Mouse (Mus musculus) forebrain, embryonic 15.5 days (tissue): Measurements from ENCODE around the gene Hist1h4j. TPM values are rescaled to one million over a fixed set of nuclear protein-coding genes. Genes with fewer than 3 reads are reported as not detected.
"Not testable (repeated sequence)": the region's sequence is repeated elsewhere in the genome, so short reads cannot be mapped to it uniquely, and the experiment has no call there.

Experiments used
- ATAC-seq: fragments of 200-750 bp; cut with Nextera tagmentation; replicated peaks from 2 replicates; pipeline ENCODE4 v1.8.0; 2017; ENCODE audit warnings: mild to moderate bottlenecking, moderate TSS enrichment, moderate library complexity
- H3K27ac ChIP-seq: fragments of 300-500 bp; sonication (generic); replicated peaks from 2 replicates; pipeline ENCODE4 v1.5.1; 2015; ENCODE audit warnings: mild to moderate bottlenecking, inconsistent platforms
- H3K27me3 ChIP-seq: fragments of 300-500 bp; sonication (generic); 2 replicates; pipeline ENCODE4 v1.6.1; 2015; ENCODE audit warnings: inconsistent platforms
- H3K36me3 ChIP-seq: fragments of 300-500 bp; sonication (generic); 2 replicates; pipeline ENCODE4 v1.6.1; 2015; ENCODE audit warnings: mild to moderate bottlenecking, inconsistent platforms
- H3K4me1 ChIP-seq: fragments of 300-500 bp; sonication (generic); 2 replicates; pipeline ENCODE4 v1.6.1; 2015; ENCODE audit warnings: inconsistent platforms
- H3K4me2 ChIP-seq: fragments of 300-500 bp; sonication (generic); replicated peaks from 2 replicates; pipeline ENCODE4 v1.6.1; 2015; ENCODE audit warnings: mild to moderate bottlenecking, inconsistent platforms
- H3K4me3 ChIP-seq: fragments of 300-500 bp; sonication (generic); 2 replicates; pipeline ENCODE4 v1.5.1; 2015; ENCODE audit warnings: mild to moderate bottlenecking, inconsistent platforms
- H3K9ac ChIP-seq: fragments of 300-500 bp; sonication (generic); replicated peaks from 2 replicates; pipeline ENCODE4 v1.6.1; 2015; ENCODE audit warnings: mild to moderate bottlenecking, inconsistent platforms
- H3K9me3 ChIP-seq: fragments of 300-500 bp; sonication (generic); 2 replicates; pipeline ENCODE4 v1.6.1; 2016; ENCODE audit warnings: inconsistent platforms
- WGBS: fragments of 180-500 bp; shearing (Covaris S2); methylation state at CpG from one replicate; pipeline ENCODE4 v1.1.7; 2015; ENCODE audit warnings: mixed read lengths; 5-methylcytosine and 5-hydroxymethylcytosine counted together
- polyA plus RNA-seq: library from polyadenylated mRNA; unstranded; fragments of >200 nt; fragmentation: Nextera tagmentation; extraction: Ambion mirVana; gene quantifications from 2 replicates; pipeline ENCODE4 v1.2.1, GENCODE M21; 2015

Gene Hist1h4j
- polyA plus RNA-seq, 1 experiment from 2014 or later, result 1.5 TPM

GRCm38 (mm10) chr13:21755707-21756106 is 20.8 kb downstream of the Hist1h4j start:
- Histone ChIP-seq H3K4me1 (peaks cover 28% of the 10 kb centered on the region), H3K9me3 (no peaks in the 10 kb centered on the region), H3K4me3 (no peak overlapping the region), H3K4me2 (no peak overlapping the region), H3K27ac (no peak overlapping the region), H3K27me3 (no peaks in the 10 kb centered on the region), H3K9ac (no peak overlapping the region), H3K36me3 (no peaks in the 10 kb centered on the region)
- WGBS, result 47% methylated on average over 1 of the region's 1 CpGs
- ATAC-seq, result no peak

- H3K9ac ChIP-seq, result peak overlapping the region; percentile 60
- H3K36me3 ChIP-seq, result no peaks in the 10 kb centered on the region
- peak overlapping the region; percentile 84 for H3K4me2 ChIP-seq
- H3K4me1 ChIP-seq, result peaks cover 39% of the 10 kb centered on the region
- H3K9me3 ChIP-seq, result no peaks in the 10 kb centered on the region
- H3K27ac ChIP-seq, result peak overlapping the region; percentile 89
- 3% methylated on average over 33 of the region's 33 CpGs for WGBS
- ATAC-seq, result peak; percentile 95
- peak overlapping the region; percentile 50 for H3K4me3 ChIP-seq
- no peaks in the 10 kb centered on the region for H3K27me3 ChIP-seq
These were observed 44.2 kb downstream of the Hist1h4j start for GRCm38 (mm10) chr13:21778814-21779766.

GRCm38 (mm10) chr13:21779767-21780731 is 45.2 kb downstream of the Hist1h4j start, which contains the start of gene Hist1h1b:
Gene Hist1h1b (minus strand): TSS chr13:21780625.
- peak within 1 kb of the TSS; percentile 84 for H3K4me2 ChIP-seq
- peaks cover 44% of the 10 kb centered on the region for H3K4me1 ChIP-seq
- peak within 1 kb of the TSS; percentile 50 for H3K4me3 ChIP-seq
- H3K9ac ChIP-seq, result peak within 1 kb of the TSS; percentile 60
- H3K36me3 ChIP-seq, result no peaks in the 10 kb centered on the region
- WGBS, result under 1% methylated on average over 44 of the region's 44 CpGs
- peak within 1 kb of the TSS; percentile 89 for H3K27ac ChIP-seq
- no peaks in the 10 kb centered on the region for H3K9me3 ChIP-seq
- peak; percentile 6 for ATAC-seq
- H3K27me3 ChIP-seq, result no peaks in the 10 kb centered on the region

DNA sequence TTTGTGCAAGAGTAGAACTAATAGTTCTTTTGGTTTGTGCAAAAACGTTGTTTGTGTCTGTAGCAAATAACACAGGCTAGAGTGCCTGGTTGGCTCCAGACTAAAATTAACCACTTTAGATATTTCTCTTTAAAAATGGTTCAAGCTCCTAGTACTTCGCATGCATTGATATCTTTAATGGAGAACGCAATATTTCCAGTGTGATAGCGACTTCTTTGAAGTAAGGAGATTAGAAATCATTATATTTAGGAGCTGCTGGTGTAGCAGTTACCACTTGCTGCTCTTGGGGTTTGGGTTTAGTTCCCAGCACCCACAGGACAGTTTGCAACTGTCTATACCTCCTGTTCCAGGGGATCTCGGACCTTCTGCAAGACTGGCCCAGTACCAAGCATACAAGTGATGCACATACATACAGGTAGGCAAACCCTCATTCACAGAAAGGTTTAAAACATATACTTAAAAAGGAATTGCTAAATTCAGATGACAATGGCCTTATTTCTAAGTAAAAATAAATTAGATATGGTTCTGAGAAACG is 46.2 kb downstream of the Hist1h4j start:
- Histone ChIP-seq H3K27ac (peak overlapping the region; percentile 89), H3K9ac (no peak overlapping the region), H3K9me3 (no peaks in the 10 kb centered on the region), H3K36me3 (no peaks in the 10 kb centered on the region), H3K27me3 (no peaks in the 10 kb centered on the region), H3K4me1 (peaks cover 51% of the 10 kb centered on the region), H3K4me3 (peak overlapping the region; percentile 50; the same call in 1 of the 2 replicates), H3K4me2 (peak overlapping the region; percentile 84)
- 39% methylated on average over 6 of the region's 6 CpGs for WGBS
- ATAC-seq, result no peak

DNA sequence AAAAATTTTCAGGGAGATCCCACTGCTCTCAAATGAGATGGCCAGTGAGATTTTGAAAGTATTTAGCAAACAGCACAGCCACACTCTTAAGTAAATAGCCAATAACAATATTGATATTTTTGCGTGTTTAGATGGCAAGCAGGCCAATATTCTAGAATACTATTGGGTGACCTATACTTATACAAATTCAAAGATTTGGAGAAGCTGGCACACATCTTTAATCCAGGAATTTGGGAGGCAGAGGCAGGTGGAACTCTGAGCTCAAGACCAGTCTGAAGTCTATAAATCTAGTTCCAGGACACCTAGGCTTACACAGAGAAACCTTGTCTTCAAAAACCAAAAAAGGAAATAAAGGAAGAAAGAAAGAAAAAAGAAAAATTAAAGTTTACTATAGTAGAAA is 46.8 kb downstream of the Hist1h4j start:
- ATAC-seq, result no peak
- Histone ChIP-seq H3K36me3 (no peaks in the 10 kb centered on the region), H3K9ac (no peak overlapping the region), H3K4me2 (no peak overlapping the region), H3K4me1 (peaks cover 56% of the 10 kb centered on the region), H3K9me3 (no peaks in the 10 kb centered on the region), H3K27me3 (no peaks in the 10 kb centered on the region), H3K4me3 (no peak overlapping the region), H3K27ac (no peak overlapping the region)
- WGBS, result 95% methylated on average over 1 of the region's 1 CpGs

- not testable (repeated sequence) for H3K9me3 ChIP-seq, H3K27me3 ChIP-seq, H3K36me3 ChIP-seq, ATAC-seq
- Histone ChIP-seq H3K4me1 (peaks cover 57% of the 10 kb centered on the region), H3K4me2 (peak overlapping the region; percentile 77), H3K27ac (peak overlapping the region; percentile 88), H3K4me3 (peak overlapping the region; percentile 46), H3K9ac (peak overlapping the region; percentile 67)
- WGBS, result under 1% methylated on average over 23 of the region's 35 CpGs
These were observed 47.7 kb downstream of the Hist1h4j start for GRCm38 (mm10) chr13:21782361-21783254.

- 0% methylated on average over 17 of the region's 20 CpGs for WGBS
- peak within 1 kb of the TSS; percentile 67 for H3K9ac ChIP-seq
These were observed 48.4 kb downstream of the Hist1h4j start, which contains the start of gene Hist1h3i for GRCm38 (mm10) chr13:21783255-21783617. Gene Hist1h3i (minus strand): TSS chr13:21783370.

GRCm38 (mm10) chr13:21783734-21784161 is 48.9 kb downstream of the Hist1h4j start:
- H3K9ac ChIP-seq, result peak overlapping the region; percentile 26; the same call in 1 of the 2 replicates
- H3K4me2 ChIP-seq, result peak overlapping the region; percentile 77
- no peaks in the 10 kb centered on the region for H3K27me3 ChIP-seq
- H3K27ac ChIP-seq, result peak overlapping the region; percentile 88
- no peaks in the 10 kb centered on the region for H3K36me3 ChIP-seq
- peaks cover 59% of the 10 kb centered on the region for H3K4me1 ChIP-seq
- no peaks in the 10 kb centered on the region for H3K9me3 ChIP-seq
- peak overlapping the region; percentile 46 for H3K4me3 ChIP-seq
- WGBS, result under 1% methylated on average over 9 of the region's 9 CpGs
- no peak for ATAC-seq

More at GRCm38 (mm10) chr13:21783255-21783617, 48.4 kb downstream of the Hist1h4j start, which contains the start of gene Hist1h3i:
- Histone ChIP-seq H3K36me3 (no peaks in the 10 kb centered on the region), H3K4me3 (peak within 1 kb of the TSS; percentile 46), H3K9me3 (no peaks in the 10 kb centered on the region), H3K27ac (peak within 1 kb of the TSS; percentile 88), H3K4me2 (peak within 1 kb of the TSS; percentile 77), H3K4me1 (peaks cover 59% of the 10 kb centered on the region), H3K27me3 (no peaks in the 10 kb centered on the region)
- ATAC-seq, result peak; percentile 79

DNA sequence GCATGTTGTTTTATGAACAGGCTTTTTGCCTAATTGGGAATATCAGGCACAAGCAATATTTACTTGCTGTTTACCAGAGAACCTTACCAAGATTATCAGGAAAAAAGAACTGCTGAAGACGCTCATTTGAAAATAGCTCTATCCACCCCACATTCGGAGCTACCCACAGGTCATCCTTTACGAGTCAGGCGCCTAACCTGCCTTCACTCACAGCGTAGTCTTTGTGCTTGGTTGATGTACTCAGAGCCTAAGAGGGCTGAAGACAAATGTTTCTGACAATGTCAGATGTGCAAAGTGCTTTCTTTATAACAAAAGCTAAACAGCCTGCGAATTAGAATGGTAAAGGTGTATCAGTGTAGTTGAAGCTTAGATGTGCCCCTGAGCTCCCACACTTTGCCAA is 49.4 kb downstream of the Hist1h4j start:
- H3K9me3 ChIP-seq, result no peaks in the 10 kb centered on the region
- peaks cover 57% of the 10 kb centered on the region for H3K4me1 ChIP-seq
- peak overlapping the region; percentile 77 for H3K4me2 ChIP-seq
- H3K36me3 ChIP-seq, result no peaks in the 10 kb centered on the region
- no peak overlapping the region for H3K4me3 ChIP-seq
- H3K27me3 ChIP-seq, result no peaks in the 10 kb centered on the region
- peak overlapping the region; percentile 26; the same call in 1 of the 2 replicates for H3K9ac ChIP-seq
- peak overlapping the region; percentile 88 for H3K27ac ChIP-seq
- ATAC-seq, result no peak
- 19% methylated on average over 6 of the region's 6 CpGs for WGBS
